Mouse (Mus musculus) hindbrain, embryonic 12.5 days (tissue): ENCODE results near the gene Ifi211. TPM values are rescaled to one million over a fixed set of nuclear protein-coding genes. Genes with fewer than 3 reads are reported as not detected.
"Not testable (repeated sequence)": the region's sequence is repeated elsewhere in the genome, so short reads cannot be mapped to it uniquely, and the experiment has no call there.

ENCODE experiments used
- ATAC-seq: fragments of 200-750 bp; cut with Nextera tagmentation; 2 replicates; pipeline ENCODE4 v1.8.0; 2017; ENCODE audit warnings: moderate TSS enrichment; ENCODE audit not compliant: low FRiP score
- H3K27ac ChIP-seq: fragments of 300-500 bp; sonication (generic); 2 replicates; pipeline ENCODE4 v1.5.1; 2016; ENCODE audit warnings: mild to moderate bottlenecking
- H3K27me3 ChIP-seq: fragments of 300-500 bp; sonication (generic); 2 replicates; pipeline ENCODE4 v1.6.1; 2016; ENCODE audit warnings: mild to moderate bottlenecking
- H3K36me3 ChIP-seq: fragments of 300-500 bp; sonication (generic); 2 replicates; pipeline ENCODE4 v1.6.1; 2016; ENCODE audit warnings: mild to moderate bottlenecking
- H3K4me1 ChIP-seq: fragments of 300-500 bp; sonication (generic); 2 replicates; pipeline ENCODE4 v1.6.1; 2016
- H3K4me2 ChIP-seq: fragments of 300-500 bp; sonication (generic); replicated peaks from 2 replicates; pipeline ENCODE4 v1.6.1; 2016; ENCODE audit warnings: mild to moderate bottlenecking
- H3K4me3 ChIP-seq: fragments of 300-500 bp; sonication (generic); 2 replicates; pipeline ENCODE4 v1.5.1; 2016; ENCODE audit warnings: mild to moderate bottlenecking
- H3K9ac ChIP-seq: fragments of 300-500 bp; sonication (generic); 2 replicates; pipeline ENCODE4 v1.6.1; 2016; ENCODE audit warnings: mild to moderate bottlenecking, moderate library complexity
- H3K9me3 ChIP-seq: fragments of 300-500 bp; sonication (generic); replicated peaks from 2 replicates; pipeline ENCODE4 v1.6.1; 2016; ENCODE audit warnings: mild to moderate bottlenecking
- WGBS: fragments of 180-500 bp; shearing (Covaris S2); methylation state at CpG from one replicate; pipeline ENCODE4 v1.1.7; 2016; 5-methylcytosine and 5-hydroxymethylcytosine counted together
- polyA plus RNA-seq: library from polyadenylated mRNA; unstranded; fragments of >200 nt; fragmentation: Nextera tagmentation; extraction: Ambion mirVana; gene quantifications from 2 replicates; pipeline ENCODE4 v1.2.1, GENCODE M21; 2016

Ifi211 gene
- polyA plus RNA-seq, 1 experiment from 2014 or later, result 0.18 TPM

- not testable (repeated sequence) for H3K4me2 ChIP-seq, ATAC-seq, H3K9me3 ChIP-seq, H3K4me3 ChIP-seq, H3K36me3 ChIP-seq, H3K27me3 ChIP-seq, H3K4me1 ChIP-seq, H3K27ac ChIP-seq, H3K9ac ChIP-seq
Observed at GRCm38 (mm10) chr1:173853711-173854110, 59.1 kb downstream of the Ifi211 start.

- H3K4me1 ChIP-seq, H3K4me3 ChIP-seq, H3K9ac ChIP-seq, H3K27ac ChIP-seq, H3K9me3 ChIP-seq, H3K36me3 ChIP-seq, H3K27me3 ChIP-seq, H3K4me2 ChIP-seq: not testable (repeated sequence)
- WGBS, result 56% methylated on average over 4 of the region's 4 CpGs
- ATAC-seq, result 0 out of 2 replicates have a peak, but pooled peaks have one; percentile 29
Observed at GRCm38 (mm10) chr1:173852853-173853252, 60.0 kb downstream of the Ifi211 start.

Other genes starting within 250 kb of the Ifi211 start
- gene Ifi208, start 239.4 kb downstream of the Ifi211 start, polyA plus RNA-seq, result not detected in 2 replicates
- gene Ifi207, start 171.3 kb downstream of the Ifi211 start, polyA plus RNA-seq, result 0.22 and 0.33 TPM in 2 replicates
- 0.77 and 1.5 TPM in 2 replicates for gene Ifi204, start 146.1 kb downstream of the Ifi211 start, polyA plus RNA-seq
- 0.74 and 0.76 TPM in 2 replicates for gene Mndal, start 29.4 kb upstream of the Ifi211 start, polyA plus RNA-seq
- 0.10 and 0.64 TPM in 2 replicates for gene Ifi203, start 29.6 kb upstream of the Ifi211 start, polyA plus RNA-seq
- not detected in 2 replicates for gene Ifi202b, start 69.7 kb upstream of the Ifi211 start, polyA plus RNA-seq
- not detected in 2 replicates for gene Ifi205, start 118.8 kb upstream of the Ifi211 start, polyA plus RNA-seq
- gene Olfr433, start 127.7 kb upstream of the Ifi211 start, polyA plus RNA-seq, result not detected in 2 replicates
- not detected in 2 replicates for gene Olfr432, start 136.2 kb upstream of the Ifi211 start, polyA plus RNA-seq
- not detected in 2 replicates for gene Olfr430, start 153.6 kb upstream of the Ifi211 start, polyA plus RNA-seq
- not detected in 2 replicates for gene Olfr429, start 171.3 kb upstream of the Ifi211 start, polyA plus RNA-seq
- not detected in 2 replicates for gene Olfr427, start 183.8 kb upstream of the Ifi211 start, polyA plus RNA-seq
- gene Olfr231, start 208.1 kb upstream of the Ifi211 start, polyA plus RNA-seq, result not detected in 2 replicates
- not detected in 2 replicates for gene Olfr424, start 218.5 kb upstream of the Ifi211 start, polyA plus RNA-seq
- gene Olfr420, start 242.6 kb upstream of the Ifi211 start, polyA plus RNA-seq, result not detected in 2 replicates